Mouse (Mus musculus): ENCODE results near the gene Hectd4. TPM values are rescaled to one million over a fixed set of nuclear protein-coding genes. Genes with fewer than 3 reads are reported as not detected.

Gene Hectd4
- polyA plus RNA-seq, 1 experiment = 16.4 TPM

- TF ChIP-seq POLR2A (IDR thresholded peaks at IDR 0.05; ENCODE audit: borderline replicate concordance, extremely low read depth, low read depth, low read length) (no peak), CTCF (IDR thresholded peaks at IDR 0.05; ENCODE audit: insufficient read depth, low read length) (peak; percentile 43)
- no peak for DNase-seq
- H3K4me1 ChIP-seq (ENCODE audit: control insufficient read depth, insufficient read depth, low read length) = no peaks in the 10 kb centered on the region
- 50% methylated on average over 16 of the region's 16 CpGs for WGBS
- H3K4me3 ChIP-seq (replicated peaks; ENCODE audit: extremely low read depth, low read depth, low read length) = no peak overlapping the region
Measured at GRCm38 (mm10) chr5:121392667-121393380, 172.8 kb downstream of the Hectd4 start.

DNA sequence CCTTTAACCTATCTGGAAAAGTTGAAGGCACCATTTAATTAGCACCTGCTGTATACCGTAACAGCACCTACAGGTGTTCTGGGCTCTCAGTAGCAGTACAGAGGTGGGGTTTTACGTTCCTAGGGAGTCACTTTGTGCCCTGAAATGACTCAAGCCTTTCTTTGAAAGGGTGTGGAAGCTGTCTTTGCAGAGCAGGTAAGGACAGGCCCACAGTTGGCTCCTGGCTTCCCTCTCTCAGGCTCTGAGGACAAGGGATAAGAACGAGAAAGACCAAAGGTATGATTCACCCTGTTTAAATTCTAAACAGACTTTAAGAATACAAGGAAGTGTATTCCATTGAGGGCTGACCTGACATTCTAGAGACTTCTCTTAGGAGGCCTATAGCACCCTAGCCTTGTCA lies 173.4 kb downstream of the Hectd4 start:
- WGBS = 70% methylated on average over 3 of the region's 3 CpGs
- TF ChIP-seq POLR2A (IDR thresholded peaks at IDR 0.05; ENCODE audit: borderline replicate concordance, extremely low read depth, low read depth, low read length) (no peak), CTCF (IDR thresholded peaks at IDR 0.05; ENCODE audit: insufficient read depth, low read length) (no peak)
- H3K4me3 ChIP-seq (replicated peaks; ENCODE audit: extremely low read depth, low read depth, low read length) = no peak overlapping the region

DNA sequence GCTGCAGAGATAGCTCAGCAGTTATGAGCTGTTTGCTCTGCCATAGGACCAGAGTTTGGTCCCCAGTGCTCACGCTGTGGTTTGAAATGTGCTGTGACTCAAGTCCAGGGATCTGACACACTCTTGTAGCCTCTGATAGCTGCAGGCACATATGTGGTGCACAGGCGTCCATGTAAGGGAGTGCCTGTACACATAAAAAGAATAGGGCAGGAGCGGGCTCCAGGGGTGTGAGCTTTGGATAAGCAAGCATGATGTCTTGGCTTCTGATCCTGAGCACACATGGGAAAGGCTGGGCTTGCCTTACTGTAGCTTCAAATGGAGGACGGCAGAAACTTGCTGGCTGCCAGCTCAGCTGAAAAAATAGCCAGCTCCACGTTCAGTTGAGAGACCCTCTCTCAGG lies 175.6 kb downstream of the Hectd4 start:
- WGBS = 76% methylated on average over 5 of the region's 5 CpGs
- Histone ChIP-seq H3K4me3 (replicated peaks; ENCODE audit: extremely low read depth, low read depth, low read length) (no peak overlapping the region), H3K4me1 (ENCODE audit: control insufficient read depth, insufficient read depth, low read length) (peaks cover 10% of the 10 kb centered on the region; the same call in 1 of the 2 replicates)
- no peak for DNase-seq
- TF ChIP-seq CTCF (IDR thresholded peaks at IDR 0.05; ENCODE audit: insufficient read depth, low read length) (no peak), POLR2A (IDR thresholded peaks at IDR 0.05; ENCODE audit: borderline replicate concordance, extremely low read depth, low read depth, low read length) (no peak)

More for the DNA sequence above, 173.4 kb downstream of the Hectd4 start:
- DNase-seq = no peak
- peaks cover under 1% of the 10 kb centered on the region; the same call in 1 of the 2 replicates for H3K4me1 ChIP-seq (ENCODE audit: control insufficient read depth, insufficient read depth, low read length)

- Histone ChIP-seq H3K4me3 (replicated peaks; ENCODE audit: extremely low read depth, low read depth, low read length) (peak within 1 kb of the TSS; percentile 96), H3K4me1 (ENCODE audit: control insufficient read depth, insufficient read depth, low read length) (peaks cover 10% of the 10 kb centered on the region; the same call in 1 of the 2 replicates)
- whole genome bisulfite sequencing = 6% methylated on average over 53 of the region's 53 CpGs
- TF ChIP-seq CTCF (IDR thresholded peaks at IDR 0.05; ENCODE audit: insufficient read depth, low read length) = no peak
- TF ChIP-seq POLR2A (IDR thresholded peaks at IDR 0.05; ENCODE audit: borderline replicate concordance, extremely low read depth, low read depth, low read length) = peak; percentile 65; the same call in 1 of the 2 replicates
- peak; percentile 93 for DNase-seq
Measured at GRCm38 (mm10) chr5:121397187-121398145, 177.4 kb downstream of the Hectd4 start, which contains the start of gene Naa25. Gene Naa25 (plus strand): TSS chr5:121397936.

DNA sequence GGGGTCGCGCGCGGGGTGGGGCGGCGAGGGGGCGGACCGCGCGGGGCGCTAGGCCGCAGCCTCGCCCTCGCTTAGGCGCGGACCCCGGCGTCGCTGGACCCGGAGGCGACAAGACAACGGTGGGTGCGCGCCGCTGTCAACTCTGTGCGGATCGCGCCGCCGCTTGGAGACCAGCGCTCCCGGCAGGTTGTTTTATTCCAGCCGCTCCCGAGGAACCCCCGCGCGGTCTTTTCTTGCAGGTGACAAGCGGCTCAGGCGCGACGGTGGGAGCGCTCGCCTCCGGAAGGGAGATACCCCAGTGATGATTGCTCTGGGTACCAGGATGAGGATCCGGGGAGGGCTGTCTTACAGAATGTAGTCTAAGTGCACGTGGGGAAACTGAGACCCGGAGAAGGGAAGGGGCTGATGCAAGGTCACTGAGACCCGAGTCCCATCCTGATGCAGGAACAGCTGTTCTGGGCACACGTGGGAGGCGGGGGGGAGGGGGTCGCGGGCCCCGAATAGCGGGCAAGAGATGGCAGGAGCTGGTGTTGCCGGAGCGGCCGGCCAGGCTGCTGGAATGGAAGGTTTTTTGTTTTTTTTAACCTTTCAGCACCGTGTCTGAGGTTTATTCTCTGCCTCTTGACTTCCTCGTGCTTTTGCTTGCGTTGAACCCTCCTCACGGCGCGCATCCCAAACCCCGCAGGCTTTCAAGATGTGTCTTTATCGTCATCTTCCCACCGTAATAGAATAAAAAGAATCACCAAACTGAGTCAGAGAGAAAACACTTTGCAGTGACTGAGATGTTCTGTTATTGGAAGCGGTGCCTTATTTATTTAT lies 178.3 kb downstream of the Hectd4 start:
- Histone ChIP-seq H3K4me3 (replicated peaks; ENCODE audit: extremely low read depth, low read depth, low read length) (peak overlapping the region; percentile 96), H3K4me1 (ENCODE audit: control insufficient read depth, insufficient read depth, low read length) (peaks cover 10% of the 10 kb centered on the region; the same call in 1 of the 2 replicates)
- under 1% methylated on average over 67 of the region's 67 CpGs for WGBS
- TF ChIP-seq CTCF (IDR thresholded peaks at IDR 0.05; ENCODE audit: insufficient read depth, low read length) (no peak), POLR2A (IDR thresholded peaks at IDR 0.05; ENCODE audit: borderline replicate concordance, extremely low read depth, low read depth, low read length) (no peak)
- no peak for DNase-seq

DNA sequence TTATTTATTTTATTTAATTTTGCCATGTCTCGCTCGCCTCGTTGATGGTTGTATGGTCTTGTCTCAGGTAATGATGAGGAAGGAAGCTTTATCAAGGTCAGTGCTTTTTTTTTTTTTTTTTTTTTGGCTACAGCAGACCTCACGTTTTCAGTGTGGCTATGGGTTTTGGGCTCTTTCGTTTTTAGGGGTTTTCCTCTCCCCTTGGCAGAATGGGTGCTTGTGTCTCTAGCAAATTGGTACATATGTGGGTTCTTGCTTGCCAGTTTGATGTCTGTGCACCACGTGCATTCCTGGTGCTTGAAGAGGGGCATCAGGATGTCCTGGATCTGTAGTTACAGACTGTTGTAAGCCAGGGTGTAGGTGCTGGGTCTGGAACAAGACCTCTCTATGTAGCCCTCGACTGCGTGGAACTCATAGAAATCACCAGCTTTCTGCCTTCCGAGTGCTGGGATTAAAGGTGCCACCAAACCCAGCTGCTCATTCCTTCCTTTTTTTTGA lies 179.0 kb downstream of the Hectd4 start:
- H3K4me3 ChIP-seq (replicated peaks; ENCODE audit: extremely low read depth, low read depth, low read length) = no peak overlapping the region
- no peak for DNase-seq
- 33% methylated on average over 9 of the region's 9 CpGs for WGBS
- H3K4me1 ChIP-seq (ENCODE audit: control insufficient read depth, insufficient read depth, low read length) = peaks cover 10% of the 10 kb centered on the region; the same call in 1 of the 2 replicates
- TF ChIP-seq POLR2A (IDR thresholded peaks at IDR 0.05; ENCODE audit: borderline replicate concordance, extremely low read depth, low read depth, low read length) (no peak), CTCF (IDR thresholded peaks at IDR 0.05; ENCODE audit: insufficient read depth, low read length) (no peak)

DNA sequence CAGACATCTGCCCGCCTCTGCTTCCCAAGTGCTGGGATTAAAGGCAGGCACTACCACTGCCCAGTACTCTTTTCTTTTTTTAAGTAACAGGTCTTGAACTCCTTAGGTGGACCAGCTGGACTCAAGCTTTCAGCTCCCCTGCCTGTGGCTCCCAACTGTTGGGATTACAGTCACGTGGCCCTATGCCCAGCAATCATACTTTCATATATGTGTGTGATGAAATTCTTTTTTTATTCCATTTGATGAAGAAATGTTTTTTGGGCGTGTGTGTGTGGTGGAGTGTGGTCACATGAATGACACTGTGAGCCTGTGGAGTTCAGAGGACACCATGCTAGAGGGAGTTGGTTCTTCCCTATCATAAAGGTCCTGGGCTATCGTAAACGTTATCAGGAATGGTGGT lies 179.5 kb downstream of the Hectd4 start:
- WGBS = 67% methylated on average over 5 of the region's 5 CpGs
- H3K4me1 ChIP-seq (ENCODE audit: control insufficient read depth, insufficient read depth, low read length) = peaks cover 10% of the 10 kb centered on the region; the same call in 1 of the 2 replicates
- DNase-seq = no peak
- no peak overlapping the region for H3K4me3 ChIP-seq (replicated peaks; ENCODE audit: extremely low read depth, low read depth, low read length)
- TF ChIP-seq CTCF (IDR thresholded peaks at IDR 0.05; ENCODE audit: insufficient read depth, low read length) (no peak), POLR2A (IDR thresholded peaks at IDR 0.05; ENCODE audit: borderline replicate concordance, extremely low read depth, low read depth, low read length) (no peak)

DNA sequence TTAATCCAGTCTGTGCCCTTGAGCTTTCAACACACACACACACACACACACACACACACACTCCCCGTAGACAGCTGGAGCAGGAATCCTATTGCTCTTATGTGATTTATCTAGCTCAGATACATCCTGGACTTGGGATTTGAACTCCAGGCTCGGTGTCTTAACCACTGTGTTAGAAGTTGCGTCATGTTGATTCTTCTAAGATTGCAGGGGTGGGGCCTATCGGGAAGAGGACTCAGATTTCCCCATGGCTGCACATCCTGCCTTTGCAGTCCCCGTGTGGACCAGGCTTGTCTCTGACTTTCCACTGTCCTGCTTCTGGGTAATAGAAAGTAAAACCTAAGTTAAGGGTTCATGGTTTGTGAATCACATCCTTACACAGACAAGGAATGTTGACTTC lies 180.0 kb downstream of the Hectd4 start:
- H3K4me1 ChIP-seq (ENCODE audit: control insufficient read depth, insufficient read depth, low read length) = peaks cover 10% of the 10 kb centered on the region; the same call in 1 of the 2 replicates
- no peak for DNase-seq
- TF ChIP-seq POLR2A (IDR thresholded peaks at IDR 0.05; ENCODE audit: borderline replicate concordance, extremely low read depth, low read depth, low read length) (no peak), CTCF (IDR thresholded peaks at IDR 0.05; ENCODE audit: insufficient read depth, low read length) (no peak)
- H3K4me3 ChIP-seq (replicated peaks; ENCODE audit: extremely low read depth, low read depth, low read length) = no peak overlapping the region
- WGBS = 28% methylated on average over 5 of the region's 5 CpGs
